Mouse (Mus musculus) telencephalon, adult 2 months (tissue): ENCODE measurements at regions not wholly inside any gene's neighbourhood (a gene's known extent, or its start where the extent isn't known, plus 50 kb on each side); places are given as distances from the start of the nearest gene placed in this dataset.
"Not testable (repeated sequence)": the region's sequence is repeated elsewhere in the genome, so short reads cannot be mapped to it uniquely, and the experiment has no call there.

Experiments
- DNase-seq: peaks from one replicate; pipeline ENCODE4 v3.0.0-alpha.2; 2011; ENCODE audit warnings: low read depth, low spot score

- DNase-seq = peak; percentile 39
Measured at GRCm38 (mm10) chr12:71714606-71715005, 116.3 kb upstream of the Daam1 start.

GRCm38 (mm10) chr12:71718412-71718811, 112.5 kb upstream of the Daam1 start:
- DNase-seq = not testable (repeated sequence)

GRCm38 (mm10) chr12:71718911-71719310, 112.0 kb upstream of the Daam1 start:
- no peak for DNase-seq

- DNase-seq = no peak
Measured at GRCm38 (mm10) chr12:71725140-71725539, 105.7 kb upstream of the Daam1 start.

- no peak for DNase-seq
Measured at GRCm38 (mm10) chr12:71725713-71726336, 105.1 kb upstream of the Daam1 start.

GRCm38 (mm10) chr12:71743345-71743744, 87.5 kb upstream of the Daam1 start:
- no peak for DNase-seq

GRCm38 (mm10) chr12:71746011-71746410, 84.9 kb upstream of the Daam1 start:
- no peak for DNase-seq

GRCm38 (mm10) chr12:71747386-71747785, 83.5 kb upstream of the Daam1 start:
- no peak for DNase-seq

- peak; percentile 88 for DNase-seq
Measured at GRCm38 (mm10) chr12:71747831-71748368, 83.0 kb upstream of the Daam1 start.

GRCm38 (mm10) chr12:71748731-71749130, 82.1 kb upstream of the Daam1 start:
- DNase-seq = peak; percentile 87

- peak; percentile 58 for DNase-seq
Measured at GRCm38 (mm10) chr12:71749668-71750067, 81.2 kb upstream of the Daam1 start.

GRCm38 (mm10) chr12:71752741-71753260, 78.1 kb upstream of the Daam1 start:
- DNase-seq = no peak

GRCm38 (mm10) chr12:71753276-71753675, 77.6 kb upstream of the Daam1 start:
- no peak for DNase-seq

- no peak for DNase-seq
Measured at GRCm38 (mm10) chr12:71763194-71763593, 67.7 kb upstream of the Daam1 start.

GRCm38 (mm10) chr12:71766086-71766485, 64.8 kb upstream of the Daam1 start:
- no peak for DNase-seq

GRCm38 (mm10) chr12:71766636-71767035, 64.2 kb upstream of the Daam1 start:
- no peak for DNase-seq

GRCm38 (mm10) chr12:71767896-71768295, 63.0 kb upstream of the Daam1 start:
- no peak for DNase-seq

GRCm38 (mm10) chr12:71768471-71768870, 62.4 kb upstream of the Daam1 start:
- DNase-seq = peak; percentile 41

- DNase-seq = no peak
Measured at GRCm38 (mm10) chr12:71768890-71769289, 62.0 kb upstream of the Daam1 start.

GRCm38 (mm10) chr12:71769302-71769701, 61.6 kb upstream of the Daam1 start:
- no peak for DNase-seq

GRCm38 (mm10) chr12:71773891-71774290, 57.0 kb upstream of the Daam1 start:
- DNase-seq = no peak

GRCm38 (mm10) chr12:71775126-71775525, 55.8 kb upstream of the Daam1 start:
- no peak for DNase-seq

- DNase-seq = peak; percentile 19
Measured at GRCm38 (mm10) chr12:71778137-71778536, 52.7 kb upstream of the Daam1 start.
